Mouse (Mus musculus): ENCODE measurements around the gene Pgbd5. TPM values are rescaled to one million over a fixed set of nuclear protein-coding genes. Genes with fewer than 3 reads are reported as not detected.

Gene Pgbd5
- polyA plus RNA-seq, 1 experiment: 0.19 TPM

DNA sequence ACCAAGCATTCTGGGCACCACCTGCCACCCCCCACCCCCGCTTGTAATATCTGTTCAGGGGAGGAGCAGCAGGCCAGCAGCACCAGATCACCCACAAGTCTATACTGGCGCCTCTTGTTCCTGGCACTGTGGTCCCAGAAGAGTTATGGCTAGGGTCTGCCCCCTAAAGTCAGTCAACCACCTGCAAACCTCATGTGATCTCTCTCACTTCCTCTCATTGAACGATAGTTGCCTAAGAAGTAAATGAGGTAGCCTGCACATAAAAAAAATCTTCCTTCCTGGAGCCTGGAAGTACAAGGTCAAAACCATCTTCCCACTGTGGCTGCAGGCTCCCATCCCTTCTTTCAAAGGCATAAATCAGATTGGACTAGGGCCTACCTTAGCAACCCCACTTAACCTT is 23.7 kb downstream of the Pgbd5 start:
- no peak for TF ChIP-seq TCF3 (IDR thresholded peaks at IDR 0.05; ENCODE audit: insufficient read length, low read depth)
- TF ChIP-seq POLR2A (IDR thresholded peaks at IDR 0.05; ENCODE audit: insufficient read length, low read depth): no peak
- no peak for TF ChIP-seq REST (IDR thresholded peaks at IDR 0.05; ENCODE audit: insufficient read depth, insufficient read length)
- no peak for TF ChIP-seq MYOD1 (IDR thresholded peaks at IDR 0.05; ENCODE audit: control insufficient read depth in 1 of 3, insufficient read length in 2 of 3, low read depth in 2 of 3)
- H3K4me2 ChIP-seq (ENCODE audit: low read depth): no peak overlapping the region
- peaks cover 24% of the 10 kb centered on the region for H3K27me3 ChIP-seq (ENCODE audit: control insufficient read depth, insufficient read depth, insufficient read length)
- no peak overlapping the region for H3ac ChIP-seq (ENCODE audit: control insufficient read depth, insufficient read length)
- no peak overlapping the region for H3K4me3 ChIP-seq
- H3K79me2 ChIP-seq (ENCODE audit: control insufficient read depth, insufficient read depth): no peaks in the 10 kb centered on the region
- H3K36me3 ChIP-seq (ENCODE audit: control insufficient read depth, insufficient read depth): no peaks in the 10 kb centered on the region

DNA sequence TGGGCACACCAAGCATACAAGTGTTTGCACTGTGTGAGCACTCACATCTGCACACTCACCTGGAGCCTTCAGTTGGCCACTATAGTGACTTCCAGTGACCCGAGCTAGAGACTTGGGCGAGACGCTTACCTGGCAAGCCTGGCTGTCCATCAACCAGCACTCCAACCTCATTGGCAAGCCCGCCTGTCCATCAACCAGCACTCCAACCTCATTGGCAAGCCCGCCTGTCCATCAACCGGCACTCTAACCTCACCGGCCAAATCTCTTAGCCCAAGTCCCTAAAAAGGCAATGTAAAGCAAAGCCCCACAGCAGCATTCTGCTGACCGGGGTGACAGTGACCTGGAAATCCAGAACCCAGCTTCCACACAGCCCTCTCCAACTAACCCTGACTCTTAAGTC is 24.5 kb downstream of the Pgbd5 start:
- Histone ChIP-seq H3K4me3 (no peak overlapping the region), H3K36me3 (ENCODE audit: control insufficient read depth, insufficient read depth) (no peaks in the 10 kb centered on the region), H3ac (ENCODE audit: control insufficient read depth, insufficient read length) (no peak overlapping the region), H3K4me2 (ENCODE audit: low read depth) (no peak overlapping the region), H3K79me2 (ENCODE audit: control insufficient read depth, insufficient read depth) (no peaks in the 10 kb centered on the region), H3K27me3 (ENCODE audit: control insufficient read depth, insufficient read depth, insufficient read length) (peaks cover 24% of the 10 kb centered on the region)
- TF ChIP-seq MAX (IDR thresholded peaks at IDR 0.05; ENCODE audit: low read depth) (no peak), CEBPB (IDR thresholded peaks at IDR 0.05; ENCODE audit: insufficient read depth, poor library complexity, severe bottlenecking) (no peak), TCF12 (IDR thresholded peaks at IDR 0.05; ENCODE audit: insufficient read depth, poor library complexity, severe bottlenecking) (no peak), E2F4 (IDR thresholded peaks at IDR 0.05; ENCODE audit: insufficient read depth) (no peak), MYOD1 (IDR thresholded peaks at IDR 0.05; ENCODE audit: control insufficient read depth in 1 of 3, insufficient read length in 2 of 3, low read depth in 2 of 3) (no peak), SRF (IDR thresholded peaks at IDR 0.05; ENCODE audit: control insufficient read depth, insufficient read length, low read depth) (no peak)

DNA sequence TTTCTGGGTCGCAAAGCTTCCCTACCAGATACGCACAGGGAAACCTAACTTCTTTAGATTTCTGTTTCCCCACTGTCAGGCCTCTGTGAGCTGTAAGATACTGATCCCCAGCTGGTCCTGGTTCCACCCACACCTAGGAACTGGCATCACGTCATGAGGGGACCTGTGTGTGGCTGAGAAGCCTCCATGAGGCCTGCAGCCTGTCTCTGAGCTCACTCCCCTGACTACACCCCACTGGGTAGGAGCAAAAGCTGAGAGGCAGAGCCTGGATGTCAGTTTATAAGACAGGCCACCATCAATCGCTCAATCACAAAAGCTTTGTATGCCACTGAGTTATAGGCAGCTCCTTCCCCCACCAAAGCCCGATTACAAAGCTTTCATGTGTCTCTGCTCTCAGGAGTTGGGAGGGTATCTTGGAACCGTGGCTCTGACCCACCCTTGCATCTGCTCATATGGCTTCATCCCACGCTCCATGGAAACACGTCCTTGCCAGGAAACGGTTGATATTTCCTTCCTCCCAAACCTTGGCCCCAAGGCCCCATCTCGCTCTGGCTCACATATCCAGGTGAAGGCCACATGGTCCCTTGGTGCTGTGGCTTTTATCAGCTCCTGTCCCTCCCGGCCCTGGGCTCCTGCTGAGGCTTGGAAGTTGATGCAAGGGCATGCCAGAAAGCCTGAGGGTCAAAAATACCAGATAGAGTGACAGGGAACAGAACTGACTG is 26.1 kb downstream of the Pgbd5 start:
- Histone ChIP-seq H3K4me3 (no peak overlapping the region), H3K79me2 (ENCODE audit: control insufficient read depth, insufficient read depth) (no peaks in the 10 kb centered on the region), H3K27me3 (ENCODE audit: control insufficient read depth, insufficient read depth, insufficient read length) (peaks cover 29% of the 10 kb centered on the region), H3K36me3 (ENCODE audit: control insufficient read depth, insufficient read depth) (no peaks in the 10 kb centered on the region), H3ac (ENCODE audit: control insufficient read depth, insufficient read length) (no peak overlapping the region), H3K4me2 (ENCODE audit: low read depth) (no peak overlapping the region)
- TF ChIP-seq TCF12 (IDR thresholded peaks at IDR 0.05; ENCODE audit: insufficient read depth, poor library complexity, severe bottlenecking) (no peak), POLR2AphosphoS2 (IDR thresholded peaks at IDR 0.05; ENCODE audit: insufficient read length, low read depth) (no peak)

- peaks cover 36% of the 10 kb centered on the region for H3K27me3 ChIP-seq (ENCODE audit: control insufficient read depth, insufficient read depth, insufficient read length)
- TF ChIP-seq CEBPB (IDR thresholded peaks at IDR 0.05; ENCODE audit: insufficient read depth, poor library complexity, severe bottlenecking) (no peak), MYOD1 (IDR thresholded peaks at IDR 0.05; ENCODE audit: control insufficient read depth in 1 of 3, insufficient read length in 2 of 3, low read depth in 2 of 3) (no peak), MYOG (IDR thresholded peaks at IDR 0.05; ENCODE audit: control insufficient read depth in 1 of 3, insufficient read depth in 1 of 3, insufficient read length in 2 of 3, low read depth in 2 of 3) (no peak), TCF3 (IDR thresholded peaks at IDR 0.05; ENCODE audit: insufficient read length, low read depth) (no peak), E2F4 (IDR thresholded peaks at IDR 0.05; ENCODE audit: insufficient read depth) (no peak), REST (IDR thresholded peaks at IDR 0.05; ENCODE audit: insufficient read depth, insufficient read length) (no peak), SRF (IDR thresholded peaks at IDR 0.05; ENCODE audit: control insufficient read depth, insufficient read length, low read depth) (no peak), POLR2A (IDR thresholded peaks at IDR 0.05; ENCODE audit: insufficient read length, low read depth) (no peak), TCF12 (IDR thresholded peaks at IDR 0.05; ENCODE audit: insufficient read depth, poor library complexity, severe bottlenecking) (no peak), MAX (IDR thresholded peaks at IDR 0.05; ENCODE audit: low read depth) (no peak), POLR2AphosphoS2 (IDR thresholded peaks at IDR 0.05; ENCODE audit: insufficient read length, low read depth) (no peak)
- no peak overlapping the region for H3K4me3 ChIP-seq
- no peak overlapping the region for H3K4me2 ChIP-seq (ENCODE audit: low read depth)
- H3ac ChIP-seq (ENCODE audit: control insufficient read depth, insufficient read length): no peak overlapping the region
- no peaks in the 10 kb centered on the region for H3K79me2 ChIP-seq (ENCODE audit: control insufficient read depth, insufficient read depth)
- no peaks in the 10 kb centered on the region for H3K36me3 ChIP-seq (ENCODE audit: control insufficient read depth, insufficient read depth)
Measured at GRCm38 (mm10) chr8:124412496-124413243, 26.8 kb downstream of the Pgbd5 start.

- Histone ChIP-seq H3K27me3 (ENCODE audit: control insufficient read depth, insufficient read depth, insufficient read length) (peaks cover 51% of the 10 kb centered on the region), H3K4me3 (no peak overlapping the region), H3ac (ENCODE audit: control insufficient read depth, insufficient read length) (no peak overlapping the region), H3K4me2 (ENCODE audit: low read depth) (no peak overlapping the region), H3K36me3 (ENCODE audit: control insufficient read depth, insufficient read depth) (no peaks in the 10 kb centered on the region), H3K79me2 (ENCODE audit: control insufficient read depth, insufficient read depth) (no peaks in the 10 kb centered on the region)
- TF ChIP-seq REST (IDR thresholded peaks at IDR 0.05; ENCODE audit: insufficient read depth, insufficient read length) (no peak), E2F4 (IDR thresholded peaks at IDR 0.05; ENCODE audit: insufficient read depth) (no peak), TCF12 (IDR thresholded peaks at IDR 0.05; ENCODE audit: insufficient read depth, poor library complexity, severe bottlenecking) (no peak), MYOD1 (IDR thresholded peaks at IDR 0.05; ENCODE audit: control insufficient read depth in 1 of 3, insufficient read length in 2 of 3, low read depth in 2 of 3) (no peak), USF1 (IDR thresholded peaks at IDR 0.05; ENCODE audit: low read depth) (no peak), TCF3 (IDR thresholded peaks at IDR 0.05; ENCODE audit: insufficient read length, low read depth) (no peak), POLR2AphosphoS2 (IDR thresholded peaks at IDR 0.05; ENCODE audit: insufficient read length, low read depth) (no peak), CEBPB (IDR thresholded peaks at IDR 0.05; ENCODE audit: insufficient read depth, poor library complexity, severe bottlenecking) (no peak), SRF (IDR thresholded peaks at IDR 0.05; ENCODE audit: control insufficient read depth, insufficient read length, low read depth) (no peak), MYOG (IDR thresholded peaks at IDR 0.05; ENCODE audit: control insufficient read depth in 1 of 3, insufficient read depth in 1 of 3, insufficient read length in 2 of 3, low read depth in 2 of 3) (no peak), MAX (IDR thresholded peaks at IDR 0.05; ENCODE audit: low read depth) (no peak), POLR2A (IDR thresholded peaks at IDR 0.05; ENCODE audit: insufficient read length, low read depth) (no peak)
Measured at GRCm38 (mm10) chr8:124404471-124405260, 34.8 kb downstream of the Pgbd5 start.

Measured in myocyte (in vitro differentiated cells).